Mouse (Mus musculus) left cerebral cortex, adult 6 months (tissue): Measurements from ENCODE around the gene Gsdmc4. TPM values are rescaled to one million over a fixed set of nuclear protein-coding genes. Genes with fewer than 3 reads are reported as not detected.

ENCODE experiments used
- long read RNA-seq, 2 experiments: library from polyadenylated mRNA; unstranded; transcript quantifications; one replicate each; pipeline ENCODE4 v2.0.0; 2019 to 2020
- polyA plus RNA-seq: library from polyadenylated mRNA; unstranded; fragments of <200 nt; fragmentation: Nextera tagmentation; gene quantifications from 2 replicates; pipeline ENCODE4 v1.2.3, GENCODE M21; 2021

Gsdmc4 gene
- 0.10 TPM in 1 of 2 replicates, not detected in the other for polyA plus RNA-seq
- long read RNA-seq, experiment 1 = 0 reads
- long read RNA-seq, experiment 2 = 0 reads

DNA sequence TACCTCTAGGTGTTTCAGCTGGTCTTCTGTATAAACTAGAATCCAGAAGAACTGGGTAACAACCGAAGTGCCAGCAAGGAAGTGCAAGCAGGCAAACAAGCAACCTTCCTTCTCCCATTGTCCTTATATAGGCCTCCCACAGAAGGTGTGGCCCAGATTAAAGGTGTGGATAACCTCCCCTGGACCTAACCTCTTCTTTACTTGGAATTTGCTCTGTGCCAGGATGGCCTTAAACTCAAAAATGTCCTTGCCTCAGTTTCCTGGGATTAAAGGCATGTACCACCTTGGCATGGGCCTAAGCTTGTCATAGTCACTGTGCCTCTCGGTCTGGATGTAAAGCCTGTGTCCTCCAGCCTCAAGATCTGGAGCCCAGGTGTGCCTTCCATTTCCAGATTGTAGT, at the start of gene Gsdmc4:
Gene Gsdmc4 (minus strand): TSS at position 101 of the 400 bp plus-strand sequence.

DNA sequence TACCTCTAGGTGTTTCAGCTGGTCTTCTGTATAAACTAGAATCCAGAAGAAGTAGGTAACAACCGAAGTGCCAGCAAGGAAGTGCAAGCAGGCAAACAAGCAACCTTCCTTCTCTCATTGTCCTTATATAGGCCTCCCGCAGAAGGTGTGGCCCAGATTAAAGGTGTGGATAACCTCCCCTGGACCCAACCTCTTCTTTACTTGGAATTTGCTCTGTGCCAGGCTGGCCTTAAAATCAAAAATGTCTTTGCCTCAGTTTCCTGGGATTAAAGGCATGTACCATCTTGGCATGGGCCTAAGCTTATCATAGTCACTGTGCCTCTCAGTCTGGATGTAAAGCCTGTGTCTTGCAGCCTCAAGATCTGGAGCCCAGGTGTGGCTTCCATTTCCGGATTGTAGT, 33.6 kb downstream of the Gsdmc4 start, which contains the start of gene Gsdmc3:
Gene Gsdmc3 (minus strand): TSS at position 101 of the 400 bp plus-strand sequence.

Other genes with a start within 250 kb of the Gsdmc4 start
- gene Gsdmc2, start 67.1 kb downstream of the Gsdmc4 start, polyA plus RNA-seq = not detected in 2 replicates
- gene Gsdmc3, start 33.7 kb downstream of the Gsdmc4 start, polyA plus RNA-seq = not detected in 2 replicates
- gene Fam49b, start 148.2 kb upstream of the Gsdmc4 start, polyA plus RNA-seq = 52.1 and 165 TPM in 2 replicates